Mouse (Mus musculus) neural tube, embryonic 11.5 days (tissue): ENCODE results near the gene Rxfp1. TPM values are rescaled to one million over a fixed set of nuclear protein-coding genes. Genes with fewer than 3 reads are reported as not detected.
A peak's percentile ranks its signal among the peaks of the same experiment; 100 is the strongest.

Source experiments
- ATAC-seq: fragments of 200-750 bp; cut with Nextera tagmentation; 2 replicates; pipeline ENCODE4 v1.8.0; 2017; ENCODE audit warnings: moderate number of reproducible peaks, mild to moderate bottlenecking, moderate TSS enrichment, moderate library complexity; ENCODE audit not compliant: insufficient read depth, low FRiP score, low TSS enrichment
- DNase-seq: peaks from one replicate; pipeline ENCODE4 v3.0.0-alpha.2; 2015; ENCODE audit warnings: low spot score
- H3K27ac ChIP-seq: fragments of 300-500 bp; sonication (generic); 2 replicates; pipeline ENCODE4 v1.5.1; 2014; ENCODE audit warnings: low read depth, mild to moderate bottlenecking, low read length
- H3K27me3 ChIP-seq: fragments of 300-500 bp; sonication (generic); 2 replicates; pipeline ENCODE4 v1.6.1; 2014; ENCODE audit warnings: mild to moderate bottlenecking, low read length, mixed read lengths; ENCODE audit not compliant: control insufficient read depth, insufficient read depth
- H3K36me3 ChIP-seq: fragments of 300-500 bp; sonication (generic); 2 replicates; pipeline ENCODE4 v1.6.1; 2014; ENCODE audit warnings: mild to moderate bottlenecking, low read length, moderate library complexity, mixed read lengths; ENCODE audit not compliant: control insufficient read depth, insufficient read depth
- H3K4me1 ChIP-seq: fragments of 300-500 bp; sonication (generic); 2 replicates; pipeline ENCODE4 v1.6.1; 2014; ENCODE audit warnings: low read length, mixed read lengths; ENCODE audit not compliant: control insufficient read depth, insufficient read depth
- H3K4me2 ChIP-seq: fragments of 300-500 bp; sonication (generic); 2 replicates; pipeline ENCODE4 v1.6.1; 2014; ENCODE audit warnings: low read depth, mild to moderate bottlenecking, moderate library complexity
- H3K4me3 ChIP-seq: fragments of 300-500 bp; sonication (generic); 2 replicates; pipeline ENCODE4 v1.5.1; 2014; ENCODE audit warnings: low read depth, low read length
- H3K9ac ChIP-seq: fragments of 300-500 bp; sonication (generic); 2 replicates; pipeline ENCODE4 v1.6.1; 2014; ENCODE audit warnings: mild to moderate bottlenecking, low read length
- H3K9me3 ChIP-seq: fragments of 300-500 bp; sonication (generic); 2 replicates; pipeline ENCODE4 v1.6.1; 2016; ENCODE audit warnings: low read length; ENCODE audit not compliant: control insufficient read depth
- WGBS: fragments of 180-500 bp; shearing (Covaris S2); extraction: QIAGEN DNeasy Blood & Tissue Kit; methylation state at CpG from one replicate; pipeline ENCODE4 v1.1.7; 2014; 5-methylcytosine and 5-hydroxymethylcytosine counted together
- polyA plus RNA-seq: library from polyadenylated mRNA; unstranded; fragments of >200 nt; fragmentation: Nextera tagmentation; extraction: Ambion mirVana; gene quantifications from 2 replicates; pipeline ENCODE4 v1.2.1, GENCODE M21; 2014

Gene Rxfp1
- polyA plus RNA-seq, 1 experiment from 2014 or later, result 0.04 TPM

DNA sequence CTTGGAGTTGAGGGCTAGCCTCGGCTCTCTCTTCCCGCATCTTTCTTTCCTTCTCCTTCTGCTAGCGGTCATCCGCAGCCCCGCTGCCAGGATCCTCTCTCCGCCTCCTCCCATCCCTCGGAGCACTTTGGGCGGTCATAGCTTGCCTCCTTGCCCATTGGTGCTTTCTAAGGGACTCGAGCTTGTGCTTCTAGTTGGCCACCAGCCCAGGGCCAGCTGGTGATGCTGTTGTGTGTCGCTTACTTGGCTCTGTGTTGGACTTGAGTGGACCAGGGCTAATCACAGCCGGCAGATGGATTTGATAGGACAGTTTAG is 108.3 kb downstream of the Rxfp1 start, which contains the start of gene Etfdh:
TSS of gene Etfdh (minus strand) at position 85 of the 315 bp plus-strand sequence.
- H3K4me2 ChIP-seq, result peak within 1 kb of the TSS; percentile 58
- H3K9ac ChIP-seq, result peak within 1 kb of the TSS; percentile 70
- DNase-seq, result peak; percentile 73
- WGBS, result under 1% methylated on average over 11 of the region's 11 CpGs
- no peaks in the 10 kb centered on the region for H3K27me3 ChIP-seq
- peaks cover 10% of the 10 kb centered on the region for H3K36me3 ChIP-seq
- ATAC-seq, result peak; percentile 35
- no peaks in the 10 kb centered on the region for H3K4me1 ChIP-seq
- H3K27ac ChIP-seq, result peak within 1 kb of the TSS; percentile 54; the same call in 1 of the 2 replicates
- no peaks in the 10 kb centered on the region for H3K9me3 ChIP-seq
- H3K4me3 ChIP-seq, result peak within 1 kb of the TSS; percentile 63

DNA sequence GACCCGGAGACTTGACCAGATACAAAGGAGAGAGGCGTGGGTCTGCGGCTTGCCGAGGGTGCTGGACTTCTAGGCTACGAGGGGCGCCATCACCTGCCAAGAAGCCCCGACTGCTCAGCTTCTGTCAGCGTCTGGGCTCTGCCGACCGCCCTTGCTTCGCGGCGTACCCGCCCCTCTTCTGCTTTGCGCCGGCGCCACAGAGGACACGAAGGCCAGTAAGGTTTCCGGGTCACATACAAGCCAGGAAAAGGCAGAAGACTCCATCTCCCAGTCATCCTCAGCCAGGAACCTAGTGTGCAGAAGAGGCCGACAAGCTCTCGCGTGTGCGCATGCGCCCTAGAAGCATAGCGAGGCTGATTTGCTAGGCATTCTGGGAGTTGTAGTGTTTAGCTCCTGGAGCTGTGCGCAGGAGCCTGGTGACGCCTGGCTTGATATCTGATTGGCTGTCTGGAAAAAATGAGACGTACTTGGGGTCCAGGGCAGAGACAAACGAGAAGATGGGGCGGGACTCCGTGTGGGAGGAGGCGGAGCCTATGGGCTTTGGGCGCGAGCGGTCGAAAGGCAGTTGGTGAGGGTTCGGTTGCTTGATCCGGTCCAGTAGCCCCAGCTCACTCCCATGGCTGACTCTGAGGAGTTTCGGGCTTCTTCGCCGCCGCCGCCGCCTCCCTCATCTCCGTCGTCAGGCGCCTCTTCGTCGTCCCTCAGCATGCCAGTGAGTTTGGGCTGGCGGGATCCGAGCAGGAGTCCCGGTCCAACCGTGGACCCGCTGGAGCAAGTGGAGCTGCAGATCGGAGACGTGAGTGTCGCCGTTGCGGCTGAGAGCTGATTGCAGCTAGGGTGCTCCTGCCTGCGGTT is 108.9 kb downstream of the Rxfp1 start, which contains the start of gene 4930579G24Rik:
TSS of gene 4930579G24Rik (plus strand) at position 519 of the 855 bp plus-strand sequence.
- under 1% methylated on average over 60 of the region's 60 CpGs for WGBS
- H3K4me3 ChIP-seq, result peak within 1 kb of the TSS; percentile 63

DNA sequence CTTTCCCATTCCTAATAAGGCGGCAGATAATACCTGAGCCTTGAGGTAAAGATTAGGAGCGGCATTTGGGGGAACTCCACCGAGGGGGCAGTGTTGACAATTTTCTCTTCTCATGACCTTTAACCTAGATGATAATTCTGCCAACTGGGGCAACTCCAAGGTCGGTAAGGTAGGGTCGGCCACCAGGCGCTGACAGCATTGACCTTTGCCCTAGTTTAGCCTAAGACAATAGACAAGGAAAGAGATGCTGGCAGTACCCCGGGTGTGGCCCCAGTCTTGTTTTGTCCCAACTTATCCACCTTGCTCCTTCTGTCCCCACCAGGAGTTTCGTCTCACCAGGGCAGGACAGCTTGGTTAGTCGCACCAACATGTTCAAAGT is 109.5 kb downstream of the Rxfp1 start:
- H3K4me1 ChIP-seq, result no peaks in the 10 kb centered on the region
- H3K9ac ChIP-seq, result peak overlapping the region; percentile 61
- WGBS, result 0% methylated on average over 9 of the region's 9 CpGs
- H3K27me3 ChIP-seq, result no peaks in the 10 kb centered on the region
- ATAC-seq (no peak), DNase-seq (no peak)
- peak overlapping the region; percentile 54; the same call in 1 of the 2 replicates for H3K27ac ChIP-seq
- peak overlapping the region; percentile 58 for H3K4me2 ChIP-seq
- peak overlapping the region; percentile 63 for H3K4me3 ChIP-seq
- H3K36me3 ChIP-seq, result peaks cover 10% of the 10 kb centered on the region
- H3K9me3 ChIP-seq, result no peaks in the 10 kb centered on the region

More for the DNA sequence above, 108.9 kb downstream of the Rxfp1 start, which contains the start of gene 4930579G24Rik:
- H3K9me3 ChIP-seq, result no peaks in the 10 kb centered on the region
- H3K9ac ChIP-seq, result peak within 1 kb of the TSS; percentile 70
- ATAC-seq (peak; percentile 99), DNase-seq (peak; percentile 94)
- H3K4me2 ChIP-seq, result peak within 1 kb of the TSS; percentile 58
- no peaks in the 10 kb centered on the region for H3K27me3 ChIP-seq
- no peaks in the 10 kb centered on the region for H3K4me1 ChIP-seq
- H3K36me3 ChIP-seq, result peaks cover 10% of the 10 kb centered on the region
- peak within 1 kb of the TSS; percentile 54; the same call in 1 of the 2 replicates for H3K27ac ChIP-seq

DNA sequence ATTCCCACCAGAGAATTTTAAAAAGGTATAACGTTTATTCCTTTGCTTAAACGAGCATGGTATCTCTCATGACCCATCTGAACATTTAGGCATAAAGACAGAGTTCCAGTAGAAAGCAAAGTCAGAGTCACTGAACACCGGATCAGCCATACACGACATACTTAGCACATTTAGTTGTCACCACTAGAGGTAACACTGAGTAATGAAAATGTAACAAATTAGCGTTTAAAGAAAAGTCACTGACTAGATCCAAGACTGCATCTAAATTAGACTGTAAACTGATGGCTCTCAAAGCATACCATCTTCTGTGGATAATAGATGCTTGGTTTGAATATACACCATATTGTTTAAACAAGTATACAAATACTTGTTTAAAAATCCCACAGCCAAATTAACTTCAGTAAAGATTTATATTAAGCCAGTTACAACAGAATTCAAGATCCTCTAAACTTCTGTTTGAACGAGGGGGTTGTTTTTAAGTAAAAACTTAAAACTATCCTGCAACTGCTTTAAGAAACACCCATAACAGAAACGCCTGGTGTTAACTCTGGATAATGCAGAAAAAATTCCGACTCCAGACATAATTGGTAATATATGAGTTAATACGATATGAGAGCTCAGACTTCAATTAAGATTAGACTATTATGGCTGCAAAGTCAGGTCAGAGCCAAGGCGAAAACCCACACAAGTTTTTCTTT is 110.0 kb downstream of the Rxfp1 start:
- no peaks in the 10 kb centered on the region for H3K9me3 ChIP-seq
- H3K4me3 ChIP-seq, result peak overlapping the region; percentile 63
- peak overlapping the region; percentile 58 for H3K4me2 ChIP-seq
- DNase-seq, result no peak
- no peak for ATAC-seq
- H3K4me1 ChIP-seq, result no peaks in the 10 kb centered on the region
- WGBS, result 42% methylated on average over 10 of the region's 10 CpGs
- H3K27ac ChIP-seq, result no peak overlapping the region
- H3K9ac ChIP-seq, result peak overlapping the region; percentile 61
- peaks cover 7% of the 10 kb centered on the region for H3K36me3 ChIP-seq
- no peaks in the 10 kb centered on the region for H3K27me3 ChIP-seq

DNA sequence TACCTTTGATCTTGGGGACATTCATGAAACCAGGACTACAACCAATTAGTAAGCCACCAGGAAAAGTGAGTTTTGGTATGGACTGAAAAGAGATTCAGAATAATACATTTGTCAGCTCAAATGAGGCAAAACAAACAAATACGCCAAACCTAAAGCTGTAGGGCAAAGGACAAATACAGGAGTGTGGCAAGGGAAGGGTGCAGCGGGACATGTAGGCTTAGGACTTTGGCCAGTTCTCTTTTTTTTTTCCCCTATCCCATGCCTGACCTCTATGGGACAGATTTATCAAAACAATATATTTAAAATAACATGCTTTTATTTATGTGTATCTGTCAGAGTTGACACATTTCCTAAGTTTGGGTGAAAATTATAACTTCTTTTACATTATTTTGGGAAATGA is 127.8 kb downstream of the Rxfp1 start:
- H3K4me2 ChIP-seq, result no peak overlapping the region
- no peaks in the 10 kb centered on the region for H3K4me1 ChIP-seq
- H3K9ac ChIP-seq, result no peak overlapping the region
- WGBS, result 95% methylated on average over 2 of the region's 2 CpGs
- H3K27ac ChIP-seq, result no peak overlapping the region
- no peaks in the 10 kb centered on the region for H3K27me3 ChIP-seq
- no peaks in the 10 kb centered on the region for H3K9me3 ChIP-seq
- peaks cover 8% of the 10 kb centered on the region for H3K36me3 ChIP-seq
- ATAC-seq (no peak), DNase-seq (no peak)
- H3K4me3 ChIP-seq, result no peak overlapping the region

DNA sequence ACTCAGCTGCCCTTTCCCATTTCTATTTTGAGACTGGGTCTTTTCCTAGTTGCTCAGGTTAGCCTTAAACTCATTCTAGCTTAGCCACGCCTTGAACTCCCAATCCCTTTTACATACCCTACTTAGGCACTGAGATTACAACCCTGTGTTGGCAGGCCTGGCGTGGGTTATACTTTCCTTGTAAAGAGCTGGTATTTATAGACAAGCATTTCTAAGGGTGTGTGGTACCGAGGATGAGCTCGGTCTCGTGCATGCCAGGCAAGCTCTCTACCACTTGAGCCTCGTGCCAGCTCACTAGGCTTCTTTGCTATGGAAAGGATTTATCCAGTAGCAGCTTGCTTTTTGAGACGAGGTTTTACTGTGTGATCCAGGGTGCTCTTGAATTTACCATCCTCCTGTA is 142.2 kb downstream of the Rxfp1 start:
- peaks cover 9% of the 10 kb centered on the region for H3K36me3 ChIP-seq
- ATAC-seq (no peak), DNase-seq (no peak)
- 94% methylated on average over 7 of the region's 7 CpGs for WGBS
- no peak overlapping the region for H3K4me2 ChIP-seq
- no peaks in the 10 kb centered on the region for H3K9me3 ChIP-seq
- no peaks in the 10 kb centered on the region for H3K27me3 ChIP-seq
- no peak overlapping the region for H3K27ac ChIP-seq
- H3K9ac ChIP-seq, result no peak overlapping the region
- no peak overlapping the region for H3K4me3 ChIP-seq
- peaks cover 6% of the 10 kb centered on the region; the same call in 1 of the 2 replicates for H3K4me1 ChIP-seq

DNA sequence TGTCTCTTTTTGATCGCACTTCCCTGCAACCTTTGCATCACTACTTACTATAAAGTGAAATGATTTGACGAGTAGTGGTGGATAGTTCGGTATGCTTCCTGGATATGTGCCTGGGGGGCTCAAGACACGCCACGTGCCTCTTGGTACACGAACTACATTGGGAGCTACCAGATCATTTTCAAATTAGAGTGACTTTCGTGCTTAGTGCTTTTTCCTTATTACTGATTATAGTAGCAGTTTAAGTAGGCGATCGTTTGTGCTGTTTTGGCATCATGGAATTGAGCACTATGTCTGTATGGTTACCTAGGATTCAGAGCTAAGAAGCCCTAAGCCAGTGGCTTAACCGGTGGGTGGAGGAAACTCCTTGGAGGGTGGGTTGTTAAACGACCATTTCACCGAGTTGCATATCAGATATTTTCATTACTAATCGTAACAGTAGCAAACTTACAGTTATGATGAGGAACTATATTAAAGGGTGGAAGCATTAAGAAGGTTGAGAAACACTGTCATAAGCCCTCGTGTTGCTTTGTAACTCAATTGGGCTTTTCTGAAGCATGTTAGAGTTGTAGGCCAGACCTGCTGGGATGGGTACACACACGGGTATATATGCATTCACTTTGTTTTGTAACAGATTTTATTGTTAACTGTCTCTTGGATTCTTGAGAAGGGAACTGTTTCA is 145.7 kb downstream of the Rxfp1 start:
- H3K4me1 ChIP-seq, result peaks cover 6% of the 10 kb centered on the region; the same call in 1 of the 2 replicates
- no peak for DNase-seq
- peak overlapping the region; percentile 89 for H3K9ac ChIP-seq
- 6% methylated on average over 15 of the region's 15 CpGs for WGBS
- no peaks in the 10 kb centered on the region for H3K27me3 ChIP-seq
- H3K27ac ChIP-seq, result no peak overlapping the region
- H3K4me3 ChIP-seq, result peak overlapping the region; percentile 82
- ATAC-seq, result no peak; the same call in 1 of the 2 replicates
- no peaks in the 10 kb centered on the region; the same call in none of the 2 replicates for H3K36me3 ChIP-seq
- no peaks in the 10 kb centered on the region for H3K9me3 ChIP-seq
- H3K4me2 ChIP-seq, result peak overlapping the region; percentile 81
